Mouse (Mus musculus) frontal cortex, adult 2 months (tissue): ENCODE measurements around the gene Nubp2. TPM values are rescaled to one million over a fixed set of nuclear protein-coding genes. Genes with fewer than 3 reads are reported as not detected.

ENCODE experiments used
- DNase-seq, 2 experiments: peaks; one replicate each; pipeline ENCODE4 v3.0.0; 2022; ENCODE audit warnings: low spot score in 1 of 2; ENCODE audit errors: extremely low spot score in 1 of 2
- polyA plus RNA-seq: library from polyadenylated mRNA; depleted of rRNA; stranded (reverse); fragments of >200 nt; gene quantifications from 2 replicates; pipeline ENCODE4 v1.2.3, GENCODE M21; 2012

Nubp2 gene
- polyA plus RNA-seq, 1 experiment = 29.0 TPM

GRCm38 (mm10) chr17:24867914-24868313 lies 18.2 kb downstream of the Nubp2 start:
- peak; percentile 53 for DNase-seq

- DNase-seq = no peak
These were observed 20.4 kb downstream of the Nubp2 start, which contains the start of gene Igfals for GRCm38 (mm10) chr17:24865776-24866175. Igfals (plus strand) TSS chr17:24865997.

- DNase-seq = no peak
These were observed 24.4 kb downstream of the Nubp2 start for GRCm38 (mm10) chr17:24861785-24862184.

DNA sequence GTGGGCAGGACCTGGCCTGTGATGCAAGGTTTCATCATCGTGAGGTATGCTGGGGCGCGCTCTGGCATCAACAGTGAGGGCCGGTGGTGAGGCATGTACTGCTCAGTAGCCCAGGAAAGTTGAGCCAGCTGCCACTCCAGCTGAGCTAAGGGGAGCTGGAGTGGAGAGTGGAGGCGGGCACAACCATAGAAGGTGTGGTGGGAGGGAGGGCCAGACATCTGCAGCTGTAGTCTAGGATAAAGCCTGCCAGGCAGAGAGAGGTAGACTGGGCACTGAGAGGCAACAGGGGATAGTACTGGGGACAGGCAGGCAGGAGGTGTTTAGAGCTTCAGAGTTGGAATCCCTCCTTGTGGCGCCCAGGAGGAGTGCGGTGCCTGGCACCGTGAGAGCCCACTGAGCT lies 26.1 kb downstream of the Nubp2 start:
- no peak for DNase-seq

DNA sequence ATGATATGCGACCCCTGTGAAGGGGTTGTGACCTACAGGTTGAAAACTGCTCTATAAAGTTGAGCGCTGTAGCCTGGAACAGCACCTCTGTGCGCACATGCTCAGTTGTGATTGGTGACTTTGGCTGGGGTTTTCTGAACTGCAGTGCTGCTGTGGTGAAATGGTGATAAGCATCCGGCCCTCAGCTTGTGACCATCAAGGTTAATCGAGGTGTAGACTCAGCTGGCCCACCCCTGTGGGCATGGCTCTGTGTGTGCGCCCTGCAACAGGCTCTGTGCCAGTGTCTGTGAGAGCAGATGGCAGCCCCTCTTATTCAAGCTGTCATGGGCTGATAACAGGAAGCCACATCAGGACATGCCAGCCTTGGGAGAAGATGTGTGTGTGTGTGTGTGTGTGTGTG lies 27.2 kb downstream of the Nubp2 start:
- DNase-seq = no peak

GRCm38 (mm10) chr17:24857831-24858470 lies 28.2 kb downstream of the Nubp2 start:
- no peak for DNase-seq

- DNase-seq = no peak
These were observed 29.6 kb downstream of the Nubp2 start for GRCm38 (mm10) chr17:24856589-24856988.

DNA sequence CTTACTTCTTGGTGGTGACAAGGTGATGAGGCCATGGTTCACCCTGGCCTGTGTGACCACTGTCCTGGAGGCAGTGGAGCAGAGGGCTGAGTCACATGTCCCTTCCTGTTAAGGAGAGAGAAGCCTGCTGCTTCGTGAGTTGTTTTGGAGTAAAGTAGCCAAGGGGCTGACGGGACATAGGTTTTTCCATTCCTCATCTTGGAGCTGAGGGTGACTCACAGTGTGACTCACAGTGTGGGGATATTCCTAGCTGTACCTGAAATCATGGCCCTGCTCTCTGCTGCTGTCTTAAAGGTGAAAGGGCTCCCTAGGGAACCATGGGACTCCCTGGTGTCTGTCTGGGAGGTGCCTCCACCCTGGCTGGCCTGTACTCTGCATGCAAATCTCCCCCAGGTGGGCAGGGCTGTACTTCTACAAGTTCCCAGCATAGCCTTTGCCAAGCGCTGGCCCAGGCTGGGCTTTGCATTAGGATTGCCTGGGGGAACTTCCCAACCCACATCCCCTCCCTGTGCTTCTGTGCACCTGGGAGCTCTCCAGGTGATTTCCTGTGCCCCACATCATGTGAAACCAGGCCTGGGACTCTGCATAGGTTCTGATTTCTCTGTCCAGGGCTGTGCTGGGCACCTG lies 30.2 kb downstream of the Nubp2 start:
- no peak for DNase-seq

GRCm38 (mm10) chr17:24851381-24852125 lies 34.6 kb downstream of the Nubp2 start:
- DNase-seq = no peak

GRCm38 (mm10) chr17:24850773-24851127 lies 35.4 kb downstream of the Nubp2 start:
- no peak for DNase-seq

GRCm38 (mm10) chr17:24850065-24850772 lies 35.9 kb downstream of the Nubp2 start, which contains the start of gene Fahd1:
Fahd1 (minus strand) TSS chr17:24850364.
- DNase-seq = peak; percentile 97

DNA sequence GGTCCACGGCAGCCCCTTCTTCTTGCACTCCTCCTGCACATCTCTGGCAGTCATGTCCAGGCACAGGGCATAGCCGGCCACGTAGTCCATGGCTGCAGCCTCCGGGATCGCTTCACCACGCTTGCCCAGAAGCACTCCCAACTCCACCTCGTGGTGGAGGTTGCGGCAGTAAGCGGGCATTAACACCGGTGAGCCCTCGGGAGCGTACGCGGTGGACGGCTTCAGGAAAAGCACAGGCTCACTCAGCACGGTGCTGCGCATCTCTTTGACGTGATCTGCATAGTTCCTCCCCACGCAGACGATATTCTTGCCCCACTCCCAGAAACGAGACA lies 36.5 kb downstream of the Nubp2 start:
- DNase-seq = no peak

DNA sequence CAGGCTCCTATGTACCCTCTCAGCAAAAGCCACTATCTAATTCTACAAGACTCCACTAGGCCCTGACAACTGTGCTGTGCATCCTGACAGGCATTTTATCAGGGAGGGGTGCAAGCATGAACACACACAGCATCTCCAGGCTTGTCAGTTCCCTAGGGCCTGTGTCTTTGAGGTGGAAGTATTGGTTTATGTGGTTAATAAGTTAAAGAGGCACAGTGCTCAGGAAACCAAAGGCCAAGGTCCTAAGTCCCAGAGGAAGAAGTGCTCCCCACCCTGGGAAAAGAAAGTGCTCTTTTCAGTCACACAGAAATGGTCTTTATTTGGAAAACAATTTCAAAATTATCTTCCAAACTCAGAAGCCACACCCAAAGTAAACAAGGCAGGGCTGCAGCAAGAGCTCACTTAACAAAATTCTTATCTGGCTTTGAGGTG lies 37.5 kb downstream of the Nubp2 start:
- DNase-seq = no peak

DNA sequence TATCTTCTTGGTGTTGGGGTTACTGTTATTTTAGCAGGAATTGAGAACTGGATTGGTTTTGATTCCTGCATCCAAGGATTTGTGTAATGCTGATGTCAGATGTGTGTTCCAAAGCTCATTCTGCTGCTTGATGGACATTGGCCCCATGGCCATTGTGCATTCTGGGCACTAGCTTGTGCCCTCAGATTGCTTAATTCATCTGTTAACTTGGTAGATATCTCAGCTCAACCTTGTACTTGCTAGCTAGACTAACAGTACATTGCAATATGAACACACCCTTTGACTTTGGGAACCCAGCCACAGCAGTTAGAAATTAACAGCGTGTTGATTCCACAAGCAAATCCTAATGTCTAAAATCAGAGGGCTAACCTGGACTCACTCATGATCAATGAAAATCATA lies 38.8 kb downstream of the Nubp2 start:
- DNase-seq = no peak

- DNase-seq = no peak
These were observed 41.6 kb downstream of the Nubp2 start for GRCm38 (mm10) chr17:24844525-24844924.

DNA sequence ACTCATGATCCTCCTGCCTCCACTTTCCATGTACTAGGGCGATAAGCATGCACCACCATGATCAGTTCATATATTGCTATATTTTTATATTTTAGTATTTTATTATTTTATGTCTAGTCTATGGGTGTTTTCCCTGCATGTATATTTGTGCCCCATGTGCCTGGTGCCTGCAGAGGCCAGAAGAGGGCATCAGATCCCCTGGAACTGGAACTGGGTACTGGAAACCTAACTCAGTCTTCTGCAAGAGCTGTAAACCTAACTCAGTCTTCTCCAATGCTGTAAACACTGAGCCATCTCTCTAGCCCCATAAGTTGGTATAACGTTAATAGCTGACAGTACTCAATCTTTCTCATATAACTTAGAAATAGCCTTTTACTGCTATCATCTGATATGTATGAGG lies 43.5 kb downstream of the Nubp2 start:
- DNase-seq = no peak

DNA sequence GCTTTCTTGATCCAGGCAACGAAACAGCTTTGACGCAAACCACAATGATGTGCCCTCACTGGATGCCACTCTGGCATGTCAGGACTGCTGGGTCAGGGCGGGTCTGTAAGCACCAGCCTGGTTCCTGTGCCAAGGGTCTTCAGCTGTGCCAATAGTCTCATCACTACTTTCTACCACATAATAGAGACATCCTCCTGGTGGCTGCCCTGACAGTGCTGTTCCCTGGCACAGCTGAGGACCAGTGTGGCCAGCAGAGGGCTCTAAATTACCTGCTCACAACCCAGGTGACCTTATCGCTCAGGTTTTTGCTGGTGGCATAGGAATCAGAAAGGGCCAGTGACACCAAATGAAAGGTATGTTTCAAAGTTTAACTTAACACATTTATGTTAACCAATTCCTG lies 45.0 kb downstream of the Nubp2 start:
- no peak for DNase-seq

DNA sequence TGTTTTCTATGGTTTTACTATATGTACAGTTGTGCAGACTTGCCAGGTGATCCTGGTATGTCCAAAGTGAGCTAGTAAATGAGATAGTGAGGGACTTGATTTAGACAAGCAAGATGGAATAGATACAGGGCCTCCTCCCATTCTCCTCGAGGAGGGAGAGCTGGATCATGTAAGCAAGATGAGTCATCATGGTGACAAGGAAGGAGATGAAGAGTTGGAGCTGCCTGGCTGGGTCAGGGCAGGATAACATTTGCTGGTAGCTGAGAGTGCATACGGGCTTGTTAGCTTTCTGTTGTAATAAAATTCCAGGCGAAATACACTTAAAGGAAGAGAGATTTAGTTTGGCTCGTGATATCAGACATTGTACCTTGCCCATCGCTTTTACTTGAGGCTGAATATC lies 45.8 kb downstream of the Nubp2 start:
- DNase-seq = peak in 1 of 2 experiments; percentile 10

- DNase-seq = peak in 1 of 2 experiments; percentile 23
These were observed 46.3 kb downstream of the Nubp2 start, which contains the start of gene Hagh for GRCm38 (mm10) chr17:24839842-24840241. Hagh (plus strand) TSS chr17:24840143.
